Mouse (Mus musculus): Measurements from ENCODE around the gene Adap2. TPM values are rescaled to one million over a fixed set of nuclear protein-coding genes. Genes with fewer than 3 reads are reported as not detected.

The Adap2 gene
- polyA plus RNA-seq, 1 experiment from 2014 or later, result 1.1 TPM

DNA sequence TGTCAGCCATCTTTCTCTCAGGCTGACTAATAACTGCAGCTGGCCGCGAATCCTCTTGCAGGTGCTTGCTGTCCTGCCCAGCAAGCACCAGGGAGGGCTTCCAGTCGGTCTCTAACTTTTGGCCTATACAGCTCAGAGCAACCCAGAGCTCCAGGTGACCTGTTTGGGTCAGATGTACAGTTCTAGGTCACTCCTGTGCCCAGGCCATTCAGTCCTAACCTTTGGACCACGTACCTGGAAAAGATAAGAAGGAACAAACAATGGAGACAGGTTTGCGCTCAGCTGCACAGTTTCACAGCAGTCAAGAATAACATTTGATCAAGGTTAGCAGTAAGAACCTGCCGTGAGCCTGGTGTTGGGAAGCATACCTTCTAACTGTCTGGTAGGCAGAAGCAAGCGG is 5.1 kb downstream of the Adap2 start:
- TF ChIP-seq CTCF (IDR thresholded peaks at IDR 0.05; ENCODE audit: low read depth), result no peak
- no peak overlapping the region for H3K4me3 ChIP-seq (ENCODE audit: low read depth, low read length)
- H3K9me3 ChIP-seq (ENCODE audit: low read depth, low read length), result no peaks in the 10 kb centered on the region
- H3K27me3 ChIP-seq (ENCODE audit: insufficient read depth, low read length), result peaks cover 21% of the 10 kb centered on the region
- WGBS, result 66% methylated on average over 7 of the region's 7 CpGs
- no peak overlapping the region for H3K27ac ChIP-seq (ENCODE audit: low read depth)
- no peak for ATAC-seq (ENCODE audit: insufficient read depth)
- H3K36me3 ChIP-seq (ENCODE audit: insufficient read depth), result no peaks in the 10 kb centered on the region
- no peak for DNase-seq
- no peak overlapping the region for H3K4me2 ChIP-seq
- H3K4me1 ChIP-seq (ENCODE audit: insufficient read depth), result no peaks in the 10 kb centered on the region
- no peak overlapping the region for H3K9ac ChIP-seq

DNA sequence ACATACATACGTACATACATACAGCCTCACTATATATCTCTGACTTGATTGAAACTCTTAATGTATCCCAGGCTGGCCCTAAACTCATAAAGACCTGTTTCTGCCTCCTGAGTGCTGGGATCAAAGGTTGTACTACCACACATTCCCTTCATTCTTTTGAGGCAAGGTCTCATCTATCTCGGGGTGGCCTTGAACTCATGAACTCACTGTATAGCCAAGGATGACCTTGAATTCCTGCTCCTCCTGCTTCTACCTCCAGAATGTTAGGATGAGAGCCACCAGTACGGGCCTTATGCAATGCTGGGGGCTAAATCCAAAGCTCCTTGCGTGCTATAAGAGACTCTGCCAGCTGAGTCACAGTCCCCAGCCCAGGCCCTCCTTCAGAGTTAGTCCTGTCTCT is 7.1 kb downstream of the Adap2 start:
- no peaks in the 10 kb centered on the region for H3K36me3 ChIP-seq (ENCODE audit: insufficient read depth)
- H3K4me3 ChIP-seq (ENCODE audit: low read depth, low read length), result no peak overlapping the region
- DNase-seq (no peak), ATAC-seq (ENCODE audit: insufficient read depth) (no peak)
- H3K27me3 ChIP-seq (ENCODE audit: insufficient read depth, low read length), result peaks cover under 1% of the 10 kb centered on the region; the same call in 1 of the 2 replicates
- H3K4me2 ChIP-seq, result no peak overlapping the region
- no peaks in the 10 kb centered on the region for H3K9me3 ChIP-seq (ENCODE audit: low read depth, low read length)
- no peak for TF ChIP-seq CTCF (IDR thresholded peaks at IDR 0.05; ENCODE audit: low read depth)
- no peaks in the 10 kb centered on the region for H3K4me1 ChIP-seq (ENCODE audit: insufficient read depth)
- WGBS, result 73% methylated on average over 4 of the region's 4 CpGs
- no peak overlapping the region for H3K27ac ChIP-seq (ENCODE audit: low read depth)
- H3K9ac ChIP-seq, result no peak overlapping the region

DNA sequence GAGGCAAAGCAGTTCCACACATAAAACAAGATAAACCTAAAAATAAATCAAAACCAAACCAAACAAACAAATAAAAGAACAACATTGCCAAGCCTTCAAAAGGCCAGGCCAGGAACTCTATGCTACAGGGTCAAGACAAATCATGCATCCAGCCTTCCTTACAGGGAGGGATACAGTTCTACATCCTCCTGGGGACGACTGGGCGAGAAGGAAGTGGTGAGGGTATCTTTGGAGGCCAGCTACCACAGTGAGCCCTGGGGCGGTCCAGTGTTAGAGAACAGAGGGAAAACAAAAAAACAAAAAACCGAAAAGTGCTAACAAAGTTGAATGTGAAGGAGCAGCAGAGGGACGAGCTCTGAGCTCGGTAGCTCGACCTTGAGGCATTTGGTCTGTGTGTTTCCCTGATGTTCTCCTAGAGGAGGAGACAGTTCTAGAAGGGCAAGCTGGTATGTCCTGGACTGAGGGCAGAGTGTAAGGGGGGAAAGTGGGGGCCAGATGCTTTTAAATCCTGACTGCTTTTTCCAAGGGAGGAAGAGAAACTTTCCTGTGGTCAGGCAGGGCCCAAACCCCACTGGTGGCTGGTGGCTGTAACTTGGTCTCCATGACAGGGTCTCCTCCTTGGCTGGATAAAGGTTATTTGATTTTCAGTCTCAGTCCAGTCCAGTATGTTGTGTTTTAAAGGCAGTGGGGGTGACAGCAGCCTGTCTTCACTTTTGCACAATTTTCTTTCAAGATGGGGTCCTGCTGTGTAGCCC is 9.6 kb downstream of the Adap2 start:
- H3K9me3 ChIP-seq (ENCODE audit: low read depth, low read length), result no peaks in the 10 kb centered on the region
- no peak for TF ChIP-seq CTCF (IDR thresholded peaks at IDR 0.05; ENCODE audit: low read depth)
- no peak overlapping the region for H3K4me3 ChIP-seq (ENCODE audit: low read depth, low read length)
- DNase-seq (no peak), ATAC-seq (ENCODE audit: insufficient read depth) (no peak)
- no peak overlapping the region for H3K27ac ChIP-seq (ENCODE audit: low read depth)
- no peaks in the 10 kb centered on the region for H3K36me3 ChIP-seq (ENCODE audit: insufficient read depth)
- H3K4me2 ChIP-seq, result no peak overlapping the region
- no peaks in the 10 kb centered on the region for H3K4me1 ChIP-seq (ENCODE audit: insufficient read depth)
- no peaks in the 10 kb centered on the region for H3K27me3 ChIP-seq (ENCODE audit: insufficient read depth, low read length)
- 65% methylated on average over 7 of the region's 7 CpGs for WGBS
- H3K9ac ChIP-seq, result no peak overlapping the region

DNA sequence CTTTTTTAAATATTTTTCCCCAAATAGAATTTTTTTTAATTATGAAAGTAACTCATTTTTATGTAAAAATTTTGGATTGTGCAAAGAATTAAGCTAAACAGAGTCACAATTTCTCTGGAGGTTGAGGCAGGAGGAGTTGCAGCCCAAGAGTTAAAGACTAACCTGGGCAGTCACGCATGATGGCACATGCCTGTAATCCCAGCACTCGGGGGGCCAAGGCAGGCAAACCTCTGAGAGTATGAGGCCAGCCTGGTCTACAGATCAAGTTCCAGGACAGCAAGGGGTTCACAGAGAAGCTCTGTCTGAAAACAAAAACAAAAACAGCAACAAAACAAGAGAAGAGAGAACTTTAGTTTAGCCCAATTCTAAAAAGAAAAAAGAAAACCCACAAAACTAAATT is 10.3 kb downstream of the Adap2 start:
- ATAC-seq (ENCODE audit: insufficient read depth) (no peak), DNase-seq (no peak)
- 65% methylated on average over 2 of the region's 2 CpGs for WGBS
- no peak for TF ChIP-seq CTCF (IDR thresholded peaks at IDR 0.05; ENCODE audit: low read depth)
- Histone ChIP-seq H3K9ac (no peak overlapping the region), H3K9me3 (ENCODE audit: low read depth, low read length) (no peaks in the 10 kb centered on the region), H3K4me2 (no peak overlapping the region), H3K27ac (ENCODE audit: low read depth) (no peak overlapping the region), H3K4me1 (ENCODE audit: insufficient read depth) (no peaks in the 10 kb centered on the region), H3K36me3 (ENCODE audit: insufficient read depth) (no peaks in the 10 kb centered on the region), H3K4me3 (ENCODE audit: low read depth, low read length) (no peak overlapping the region), H3K27me3 (ENCODE audit: insufficient read depth, low read length) (no peaks in the 10 kb centered on the region)

DNA sequence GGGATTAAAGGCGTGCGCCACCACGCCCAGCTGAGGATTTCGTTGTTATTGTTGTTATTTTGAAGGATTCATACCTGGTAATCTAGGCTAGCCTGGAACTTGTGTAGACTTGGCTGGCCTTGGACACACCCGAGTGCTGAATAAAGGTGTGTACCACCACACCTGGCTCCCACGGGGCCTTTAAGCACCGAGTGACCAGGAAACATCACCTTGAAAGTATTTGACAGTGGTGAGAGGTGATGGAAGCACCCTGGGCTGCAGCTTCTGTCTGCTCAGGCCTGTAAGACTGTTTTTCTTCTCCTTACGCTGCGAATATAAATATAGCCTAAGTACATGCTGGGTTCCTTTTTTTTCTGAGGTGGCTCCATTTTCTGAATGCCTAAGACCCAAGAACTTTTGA is 14.2 kb downstream of the Adap2 start:
- no peak for TF ChIP-seq CTCF (IDR thresholded peaks at IDR 0.05; ENCODE audit: low read depth)
- Histone ChIP-seq H3K4me2 (no peak overlapping the region), H3K4me1 (ENCODE audit: insufficient read depth) (no peaks in the 10 kb centered on the region), H3K9ac (no peak overlapping the region), H3K9me3 (ENCODE audit: low read depth, low read length) (no peaks in the 10 kb centered on the region), H3K4me3 (ENCODE audit: low read depth, low read length) (no peak overlapping the region), H3K36me3 (ENCODE audit: insufficient read depth) (no peaks in the 10 kb centered on the region), H3K27ac (ENCODE audit: low read depth) (no peak overlapping the region), H3K27me3 (ENCODE audit: insufficient read depth, low read length) (no peaks in the 10 kb centered on the region)
- no peak for ATAC-seq (ENCODE audit: insufficient read depth)
- no peak for DNase-seq
- WGBS, result 86% methylated on average over 9 of the region's 9 CpGs

DNA sequence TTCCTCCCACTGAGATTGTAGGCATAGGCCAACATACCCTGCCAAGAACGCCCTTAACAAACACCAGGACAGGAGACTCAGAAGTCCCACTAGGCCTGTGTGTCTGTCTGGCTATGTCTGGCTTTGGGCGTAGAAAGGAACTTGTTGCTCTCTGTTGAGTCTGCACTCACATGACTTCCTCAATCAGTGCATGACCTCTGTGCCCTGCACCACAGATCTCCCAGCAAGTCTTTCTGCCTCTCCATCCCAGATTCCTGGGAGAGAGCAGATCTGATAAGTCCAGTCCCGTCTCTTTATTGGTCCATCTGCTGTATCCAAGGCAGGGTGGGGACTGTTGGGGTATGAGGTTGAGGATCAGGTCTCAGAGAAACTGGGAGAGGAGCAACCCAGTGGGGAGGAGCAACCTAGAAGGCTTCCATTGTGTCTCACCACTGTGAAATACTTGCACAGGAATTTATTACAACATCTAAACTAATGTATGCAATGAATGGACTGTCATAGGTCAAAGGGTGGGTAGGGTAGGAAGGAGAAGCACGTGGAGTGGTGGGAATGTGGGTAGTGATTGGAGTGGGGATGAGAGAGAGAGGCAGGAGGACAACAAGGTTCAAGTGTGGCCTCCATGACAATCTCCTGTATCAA is 14.8 kb downstream of the Adap2 start:
- ATAC-seq (ENCODE audit: insufficient read depth), result no peak
- no peak for TF ChIP-seq CTCF (IDR thresholded peaks at IDR 0.05; ENCODE audit: low read depth)
- 64% methylated on average over 4 of the region's 4 CpGs for WGBS

DNA sequence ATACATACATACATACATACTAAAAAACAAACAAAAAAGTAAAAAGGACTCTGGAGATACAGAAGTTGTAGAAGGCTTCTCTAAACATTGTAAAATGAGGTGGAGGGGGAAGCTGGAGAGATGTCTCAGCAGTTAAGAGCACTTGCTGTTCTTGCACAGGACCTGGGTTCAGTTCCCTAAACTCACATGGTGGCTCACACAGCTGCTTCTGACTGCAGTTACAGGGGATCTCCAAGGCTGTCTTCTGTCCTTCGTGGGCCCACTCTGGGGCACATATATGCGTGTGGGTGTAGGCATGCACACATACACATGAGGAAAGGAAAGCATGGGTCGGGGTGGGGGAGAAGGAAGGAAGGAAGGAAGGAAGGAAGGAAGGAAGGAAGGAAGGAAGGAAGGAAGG is 15.7 kb downstream of the Adap2 start:
- Histone ChIP-seq H3K9me3 (ENCODE audit: low read depth, low read length) (no peaks in the 10 kb centered on the region), H3K4me2 (no peak overlapping the region), H3K27ac (ENCODE audit: low read depth) (no peak overlapping the region), H3K4me3 (ENCODE audit: low read depth, low read length) (no peak overlapping the region), H3K27me3 (ENCODE audit: insufficient read depth, low read length) (no peaks in the 10 kb centered on the region), H3K9ac (no peak overlapping the region), H3K36me3 (ENCODE audit: insufficient read depth) (no peaks in the 10 kb centered on the region), H3K4me1 (ENCODE audit: insufficient read depth) (no peaks in the 10 kb centered on the region)
- no peak for TF ChIP-seq CTCF (IDR thresholded peaks at IDR 0.05; ENCODE audit: low read depth)
- 84% methylated on average over 3 of the region's 3 CpGs for WGBS
- ATAC-seq (ENCODE audit: insufficient read depth), result no peak
- no peak for DNase-seq

More for the DNA sequence above, 14.8 kb downstream of the Adap2 start:
- Histone ChIP-seq H3K4me3 (ENCODE audit: low read depth, low read length) (no peak overlapping the region), H3K9ac (no peak overlapping the region), H3K36me3 (ENCODE audit: insufficient read depth) (no peaks in the 10 kb centered on the region), H3K9me3 (ENCODE audit: low read depth, low read length) (no peaks in the 10 kb centered on the region), H3K4me2 (no peak overlapping the region), H3K27me3 (ENCODE audit: insufficient read depth, low read length) (no peaks in the 10 kb centered on the region), H3K27ac (ENCODE audit: low read depth) (no peak overlapping the region), H3K4me1 (ENCODE audit: insufficient read depth) (no peaks in the 10 kb centered on the region)
- DNase-seq, result no peak

All from lung, embryonic 14.5 days (tissue).